Mouse (Mus musculus): ENCODE data around the gene Ccndbp1.
"Not testable (repeated sequence)": the region's sequence is repeated elsewhere in the genome, so short reads cannot be mapped to it uniquely, and the experiment has no call there.

The Ccndbp1 gene

DNA sequence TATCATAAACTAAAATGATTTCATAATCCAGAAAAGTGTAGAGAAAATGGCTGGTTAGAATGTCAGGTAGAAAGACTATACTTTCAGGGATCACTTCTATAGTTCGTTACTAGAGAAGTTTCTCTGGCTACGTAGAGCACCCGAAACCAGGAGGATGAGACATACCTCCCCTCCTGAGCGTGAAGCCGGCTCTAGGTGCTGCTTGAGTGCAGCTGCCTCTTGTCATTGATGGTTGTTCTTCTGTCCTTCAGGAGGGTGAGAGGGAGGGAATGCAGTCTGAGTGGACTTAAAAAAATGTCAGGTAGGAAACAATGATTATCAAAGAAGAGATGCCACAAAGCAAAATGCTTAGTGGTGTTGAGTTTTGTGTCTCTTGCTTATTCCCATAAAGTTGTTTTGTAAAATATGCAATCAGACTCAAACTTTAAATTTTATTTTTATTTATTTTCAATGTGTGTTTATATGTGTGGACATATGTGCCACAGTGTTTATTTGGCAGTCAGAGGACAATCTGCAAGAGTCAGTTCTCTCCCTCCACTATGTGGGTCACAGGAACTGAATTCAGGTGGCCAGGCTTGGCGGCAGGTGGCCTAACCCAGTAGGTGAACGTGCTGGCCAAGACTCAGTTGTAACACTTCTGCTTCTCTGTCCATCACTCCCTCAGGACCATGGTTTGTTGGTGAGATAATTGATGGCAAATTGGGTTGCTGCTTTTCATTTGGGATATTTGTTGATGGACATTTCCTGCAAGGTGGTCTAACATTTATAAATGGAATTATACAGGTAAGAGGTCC is 4.0 kb upstream of the Ccndbp1 start:
- DNase-seq = no peak

DNA sequence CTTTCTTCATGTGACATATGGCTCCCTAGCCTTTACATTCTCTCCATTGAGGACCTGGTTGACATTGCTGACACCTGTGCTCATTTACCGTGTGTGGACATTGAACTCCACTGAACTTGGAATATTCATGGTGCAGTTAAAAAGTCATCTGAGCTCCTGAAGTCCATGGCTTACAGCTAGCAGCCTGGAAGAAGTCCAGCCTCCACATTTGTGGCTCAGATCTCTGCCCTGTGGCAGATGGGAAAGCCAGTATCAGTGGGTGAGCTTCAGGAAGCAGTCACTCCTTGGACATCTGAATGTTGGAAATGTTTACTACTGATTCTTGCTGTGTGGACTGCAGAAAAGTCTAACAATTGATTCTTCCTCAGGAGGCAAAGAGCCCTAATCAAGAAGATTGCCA is 1.2 kb upstream of the Ccndbp1 start:
- DNase-seq = no peak

DNA sequence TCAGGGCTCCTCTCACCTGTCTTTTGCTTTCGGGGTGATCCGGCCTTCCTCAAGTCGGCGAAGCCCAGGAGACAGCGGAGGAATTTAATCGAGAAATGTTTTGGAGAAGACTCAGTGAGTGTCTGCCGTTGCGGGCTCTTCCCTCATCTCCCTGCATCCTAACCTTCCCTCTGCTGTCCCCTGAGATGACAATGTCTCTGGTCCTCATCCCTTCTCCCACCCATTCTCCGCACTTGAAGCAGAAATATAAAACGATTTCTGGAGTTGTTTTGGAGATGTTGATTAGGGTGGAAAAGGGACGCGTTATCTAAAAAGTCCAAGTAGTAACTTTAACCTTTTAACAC is 433 bp downstream of the Ccndbp1 start:
- no peak for DNase-seq

DNA sequence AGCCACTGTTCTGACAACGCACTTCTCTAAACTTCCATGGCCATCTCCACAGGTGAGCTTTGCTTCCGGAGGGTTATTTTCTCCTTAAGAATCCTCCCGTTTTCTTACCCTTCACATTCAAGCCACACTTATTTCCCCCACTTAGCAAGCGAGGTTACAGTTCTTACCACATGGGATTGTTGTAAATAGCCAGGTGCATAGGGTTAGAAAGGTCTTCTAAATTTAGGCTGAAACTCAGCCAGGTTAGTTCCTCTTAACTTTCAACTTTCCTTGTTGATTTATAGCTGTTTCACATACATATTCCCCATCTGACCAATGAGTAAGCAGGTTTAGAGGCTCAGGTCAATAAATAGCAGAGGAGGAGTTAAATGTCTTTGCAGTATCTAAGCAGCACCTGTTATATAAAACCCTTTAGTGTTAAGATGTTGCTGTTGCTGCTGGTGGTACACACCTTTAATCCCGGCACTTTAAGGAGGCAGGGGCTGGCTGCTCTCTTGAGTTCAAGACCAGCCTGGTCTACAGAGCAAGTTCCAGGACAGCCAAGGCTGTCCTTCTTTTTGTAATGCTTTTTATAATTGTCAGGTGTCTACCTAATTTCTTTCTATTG is 971 bp downstream of the Ccndbp1 start:
- DNase-seq = no peak

DNA sequence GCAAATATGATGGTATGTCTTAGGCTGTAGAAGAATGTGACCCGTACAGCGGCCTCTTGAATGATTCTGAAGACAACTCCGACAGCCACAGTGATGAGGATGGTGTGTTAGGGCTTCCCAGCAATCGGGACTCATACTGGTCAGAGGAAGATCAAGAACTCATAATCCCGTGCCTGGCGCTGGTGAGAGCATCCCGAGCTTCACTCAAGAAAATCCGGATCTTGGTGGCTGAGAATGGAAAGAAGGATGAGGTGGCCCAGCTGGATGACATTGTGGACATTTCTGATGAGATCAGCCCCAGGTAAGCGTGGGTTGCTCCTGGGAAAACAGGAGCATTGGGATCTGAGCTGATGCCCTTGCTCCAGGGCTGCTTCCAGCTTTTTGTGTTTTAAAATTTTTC is 4.5 kb downstream of the Ccndbp1 start:
- DNase-seq = no peak

DNA sequence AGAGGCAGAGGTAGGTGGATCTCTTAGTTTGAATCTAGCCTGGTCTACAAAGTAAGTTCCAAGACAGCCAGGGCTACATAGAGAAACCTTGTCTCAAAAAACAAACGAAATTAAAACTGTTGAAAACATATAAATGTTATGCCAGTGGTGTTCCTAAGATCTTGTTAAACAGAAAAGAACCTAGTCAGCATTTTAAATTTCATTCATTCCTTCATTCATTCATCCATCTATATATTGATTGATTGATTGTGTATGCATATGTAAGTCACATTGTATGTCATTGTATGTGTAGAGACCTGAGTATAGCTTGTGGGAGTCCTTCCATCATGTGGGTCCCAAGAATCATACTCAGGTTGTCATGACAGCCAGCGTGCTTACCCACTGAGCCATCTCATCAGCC is 7.3 kb downstream of the Ccndbp1 start:
- DNase-seq = no peak

DNA sequence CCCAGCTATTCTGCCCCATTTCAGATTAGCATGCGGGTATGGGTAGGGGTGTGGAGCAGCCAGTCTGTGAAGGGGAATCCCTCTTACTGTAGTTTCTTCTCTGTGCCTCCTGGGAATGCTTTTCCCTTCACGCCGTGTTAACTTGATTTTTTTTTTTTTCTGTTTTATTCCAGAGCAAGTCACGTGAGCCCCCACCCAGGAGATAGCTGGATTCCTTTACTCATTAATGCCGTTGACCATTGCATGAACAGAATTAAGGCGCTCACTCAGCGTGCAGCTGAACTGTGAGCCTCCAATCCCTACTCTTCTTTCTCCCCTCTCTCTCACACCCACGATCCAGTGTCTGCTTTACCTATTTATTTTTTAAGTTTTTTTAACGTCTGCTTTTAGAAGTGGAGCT is 8.0 kb downstream of the Ccndbp1 start:
- DNase-seq = no peak

DNA sequence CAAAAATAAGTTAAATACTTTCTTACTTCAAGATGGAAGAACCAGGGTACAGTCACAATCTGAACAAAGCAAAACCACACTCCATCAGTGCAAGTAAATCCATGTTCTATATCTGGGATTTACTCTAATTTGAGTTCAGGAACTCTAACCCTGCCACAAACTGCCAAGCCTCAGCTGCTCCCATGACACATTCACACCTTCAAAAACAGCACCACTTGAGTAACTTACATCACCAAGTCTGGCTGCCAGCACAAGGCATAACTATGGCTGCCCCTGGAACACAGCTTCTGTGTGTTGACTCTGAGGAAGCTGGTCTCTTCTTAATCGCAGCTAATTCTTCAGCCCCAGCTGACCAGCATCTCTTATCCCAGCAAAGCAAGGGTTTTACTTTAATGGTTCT is 8.9 kb downstream of the Ccndbp1 start:
- DNase-seq = no peak

DNA sequence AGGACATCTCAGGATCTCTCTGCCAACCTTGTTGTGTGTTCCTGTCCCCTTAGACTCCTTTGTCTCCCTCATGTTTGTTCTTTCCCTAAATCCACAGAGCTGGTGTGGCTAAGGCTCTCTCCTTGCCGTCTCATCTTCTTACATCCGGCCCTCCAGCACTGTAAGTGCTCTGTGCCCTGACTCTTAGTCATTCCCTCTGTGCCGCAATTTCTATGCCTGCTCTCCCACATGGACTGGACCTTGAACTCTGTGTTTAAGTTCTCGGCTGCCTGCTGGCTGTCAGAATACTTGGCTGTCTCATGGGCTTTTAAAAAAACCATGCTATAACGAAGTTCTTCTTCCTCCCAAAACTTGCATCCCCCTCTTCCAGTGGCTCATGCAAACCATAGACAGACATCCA is 14.7 kb downstream of the Ccndbp1 start:
- DNase-seq = no peak

DNA sequence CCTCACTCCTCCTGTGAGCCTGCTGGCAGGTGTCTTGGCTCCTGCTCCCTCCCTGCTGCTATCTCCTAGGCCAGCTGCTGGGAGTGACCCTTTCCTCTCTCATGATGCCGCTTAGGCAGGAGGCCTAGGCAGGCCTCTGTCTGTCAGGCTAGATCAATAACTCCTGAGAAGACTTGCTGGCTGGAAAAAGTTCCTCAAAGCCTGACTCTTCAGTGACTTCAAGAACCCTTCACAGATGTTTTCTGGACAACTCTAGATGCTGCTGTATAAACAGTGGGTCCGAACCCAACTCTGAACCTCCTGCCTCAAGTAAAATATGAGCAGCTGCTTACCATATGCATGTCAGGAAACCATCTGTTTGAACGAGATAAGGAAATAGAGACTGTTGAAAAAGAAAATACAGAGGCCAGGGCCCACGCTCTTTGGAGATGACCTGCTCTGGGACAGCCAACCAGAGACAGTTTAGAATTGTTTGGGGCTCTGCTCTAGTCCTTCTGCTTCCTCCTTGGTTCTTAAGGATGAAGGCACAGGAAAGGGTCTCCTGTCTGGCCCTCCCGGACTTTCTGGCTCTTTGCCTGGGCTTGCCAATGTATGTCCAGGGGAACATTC is 28.6 kb downstream of the Ccndbp1 start, which contains the start of gene Epb42:
TSS of gene Epb42 (minus strand) at position 340 of the 609 bp plus-strand sequence.
- DNase-seq = no peak

DNA sequence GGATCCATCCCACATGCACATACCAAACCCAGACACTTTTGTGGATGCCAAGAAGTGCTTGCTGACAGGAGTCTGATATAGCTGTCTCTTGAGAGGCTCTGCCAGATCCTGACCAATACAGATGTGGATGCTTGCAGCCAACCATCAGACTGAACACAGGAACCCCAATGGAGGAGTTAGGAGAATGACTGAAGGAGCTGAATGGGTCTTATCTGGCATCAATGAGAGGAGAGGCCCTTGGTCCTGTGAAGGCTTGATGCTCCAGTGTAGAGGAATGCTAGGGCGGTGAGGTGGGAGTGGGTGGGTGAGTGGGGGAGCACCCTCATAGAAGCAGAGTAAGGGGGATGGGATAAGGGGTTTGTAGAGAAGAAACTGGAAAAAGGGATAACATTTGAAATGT is 30.6 kb downstream of the Ccndbp1 start:
- DNase-seq = not testable (repeated sequence)

DNA sequence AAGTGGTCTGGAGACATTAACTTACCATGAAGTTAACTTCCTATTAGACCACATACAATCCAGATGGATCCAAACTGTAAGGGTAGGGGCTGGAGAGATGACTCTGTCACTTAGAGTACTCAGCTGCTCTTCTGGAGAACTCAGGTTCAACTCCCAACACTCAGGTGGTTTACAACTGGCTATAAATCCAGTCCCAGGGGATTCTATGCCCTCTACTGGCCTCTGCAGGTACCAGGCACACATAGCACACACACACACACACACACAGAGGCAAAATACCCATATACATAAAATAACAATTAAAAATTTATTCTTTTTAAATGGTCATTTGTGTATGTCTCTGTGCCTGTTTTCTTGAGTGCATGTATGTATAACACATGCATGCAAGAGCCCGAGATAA is 31.2 kb downstream of the Ccndbp1 start:
- DNase-seq = no peak

DNA sequence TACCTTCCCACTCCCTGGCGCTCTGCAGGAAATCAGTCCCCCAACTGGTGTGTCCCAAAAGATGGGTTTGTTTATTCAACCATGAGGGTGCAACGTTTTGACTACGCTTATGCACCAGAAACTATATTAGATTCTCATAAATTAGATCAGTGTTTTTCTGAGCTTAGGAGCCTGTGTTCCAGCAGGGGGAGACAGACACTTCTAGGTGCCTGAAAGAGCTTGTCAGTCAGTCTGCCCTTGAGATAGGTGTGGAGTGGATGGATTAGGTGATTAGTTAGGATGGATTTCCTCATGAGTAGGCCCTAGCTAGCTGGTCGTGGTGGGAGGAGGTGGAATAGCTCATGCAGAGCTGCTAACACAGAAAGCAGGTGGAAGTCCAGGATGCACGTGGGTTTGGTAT is 32.9 kb downstream of the Ccndbp1 start:
- DNase-seq = peak; percentile 20

DNA sequence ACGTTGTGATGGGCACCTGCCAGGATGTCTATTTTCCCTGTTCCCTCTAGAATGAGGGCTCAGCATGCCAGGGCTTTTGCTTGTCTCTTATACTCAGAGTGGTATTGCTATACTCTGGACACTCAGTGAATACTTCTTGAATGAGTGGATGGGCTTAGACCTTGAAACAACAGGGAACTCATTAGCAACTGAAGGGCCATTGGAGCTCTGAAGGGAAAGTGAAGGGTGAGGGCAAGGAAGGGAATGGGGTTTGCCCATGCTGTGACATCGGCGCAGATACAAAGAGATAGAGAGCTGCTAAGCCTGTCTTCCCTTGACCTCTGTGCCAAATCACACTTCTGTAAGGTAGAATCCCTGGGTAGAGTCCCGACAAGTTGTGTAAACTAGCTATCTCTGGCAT is 37.5 kb downstream of the Ccndbp1 start:
- DNase-seq = no peak

DNA sequence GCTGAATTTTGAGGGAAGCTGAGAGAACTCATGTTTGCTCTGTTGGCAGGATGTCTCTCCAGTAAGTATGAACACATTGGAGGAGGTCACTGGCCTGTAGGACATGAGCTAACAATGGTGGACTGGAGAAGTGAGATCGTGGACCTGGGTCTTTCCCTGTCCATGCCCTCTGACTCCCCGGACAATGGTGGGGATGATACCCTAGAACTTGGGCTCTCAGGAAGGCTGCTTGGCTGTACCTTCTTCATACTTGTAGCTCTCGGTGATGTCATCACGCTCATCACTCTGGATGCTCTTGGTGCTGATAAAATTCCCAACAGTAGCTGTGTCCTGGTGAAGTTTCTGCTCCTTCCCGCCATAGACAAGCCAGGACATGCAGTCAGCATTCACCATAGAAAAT is 44.0 kb downstream of the Ccndbp1 start:
- no peak for DNase-seq

DNA sequence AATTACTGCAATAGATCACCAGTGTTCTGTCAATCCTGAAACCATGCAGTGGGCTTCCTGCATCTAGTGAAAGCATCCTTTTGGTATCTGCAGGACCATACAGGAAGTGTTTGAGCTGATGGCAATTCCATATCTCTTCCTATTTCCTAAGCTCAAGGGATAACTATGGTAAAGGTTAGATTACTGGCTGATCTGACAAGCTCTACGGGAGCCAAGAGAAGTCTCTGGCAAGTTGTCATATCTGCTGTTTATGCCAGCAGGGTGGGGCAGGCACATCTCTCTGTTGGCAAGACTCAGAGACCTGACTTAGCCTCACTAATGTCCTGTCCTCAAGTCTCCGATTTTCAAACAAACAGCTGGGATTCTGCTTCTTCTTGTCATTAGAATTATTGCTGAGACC is 45.9 kb downstream of the Ccndbp1 start:
- no peak for DNase-seq

DNA sequence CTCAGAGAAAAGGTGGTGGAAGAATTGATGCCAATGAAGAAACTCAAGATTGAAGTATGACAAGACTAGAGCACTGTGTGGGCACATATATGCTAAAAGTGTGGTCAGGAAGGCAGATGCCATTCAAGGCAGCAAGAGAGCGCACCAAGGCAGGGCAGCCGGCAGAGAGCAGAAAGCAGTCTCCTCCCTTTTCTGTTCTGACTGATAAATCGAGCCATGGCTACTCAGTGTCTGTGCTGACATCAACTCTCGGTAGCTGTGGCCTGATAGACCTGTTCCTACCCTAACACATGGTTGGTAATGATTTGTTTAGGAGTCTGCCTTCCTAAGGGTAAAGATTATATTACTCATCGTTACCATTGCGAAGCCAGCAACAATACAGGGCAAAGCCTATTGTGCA is 47.7 kb downstream of the Ccndbp1 start:
- no peak for DNase-seq

DNA sequence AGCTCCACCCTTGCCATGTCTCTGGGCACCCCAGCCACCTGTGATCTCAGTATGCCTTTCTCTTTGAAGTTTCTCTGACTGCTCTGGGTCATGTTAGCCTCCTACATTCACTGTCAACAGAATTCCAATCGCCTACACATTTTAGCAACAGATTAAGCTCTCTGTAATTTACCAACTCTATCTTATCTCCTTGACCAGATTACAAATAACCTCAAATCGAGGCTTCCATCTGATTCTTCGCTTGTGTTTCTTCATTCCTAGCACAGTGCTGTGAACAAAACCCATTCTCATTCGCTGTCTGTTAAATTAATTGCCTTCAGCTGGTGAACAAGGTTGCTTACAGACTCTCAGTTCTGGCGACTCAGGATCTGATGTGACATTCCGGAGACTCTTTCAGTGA is 49.8 kb downstream of the Ccndbp1 start:
- no peak for DNase-seq

DNA sequence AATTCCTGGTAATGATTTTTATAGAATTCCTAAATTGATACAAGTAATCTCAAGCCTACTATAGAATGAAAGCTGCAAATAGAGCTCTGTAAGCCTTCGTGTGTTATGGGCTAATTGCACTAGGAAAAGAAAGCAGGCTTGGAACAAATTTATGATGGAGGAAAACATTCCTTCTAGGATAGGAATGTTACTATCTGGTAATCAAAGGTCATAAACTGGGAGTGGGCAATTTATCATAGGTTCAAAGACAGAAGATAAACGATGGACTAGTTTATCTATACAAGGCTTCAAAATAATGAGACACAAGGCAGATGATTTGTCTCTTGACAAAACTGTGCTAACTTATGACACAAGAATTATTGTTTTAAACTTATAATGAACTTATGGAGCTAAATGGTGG is 53.1 kb downstream of the Ccndbp1 start:
- DNase-seq = no peak

All from right cerebral cortex, postnatal 14 days (tissue).